ENCODE assay signal across 11 mouse cellular contexts in genomic region chr10:21789847-21790530, GRCm38 (mm10).
DNase-seq lines count a peak whose midpoint lies in the region; TF ChIP-seq lines count a peak whose summit lies in the region.
"Had no signal": no experiment of that assay in that cellular context is flagged by ENCODE, and none has a peak within 500 bp of the region (broad histone marks: within the 10 kb centered on the region; RNA-seq: fewer than 3 reads in every experiment).

No protein-coding gene starts in this region.

- no peaks in the 10 kb centered on the region for H3K36me3 ChIP-seq in C2C12 (ENCODE audit: control insufficient read depth, insufficient read depth)
- no peaks in the 10 kb centered on the region for H3K36me3 ChIP-seq in thymus, adult 2 months (ENCODE audit: control insufficient read depth, insufficient read depth, low read length)

- TF ChIP-seq CTCF in gastrocnemius, adult 2 months (IDR thresholded peaks at IDR 0.05): no peak
- TF ChIP-seq CTCF in C2C12 (IDR thresholded peaks at IDR 0.05; ENCODE audit: control insufficient read depth, insufficient read depth, insufficient read length): no peak
- no peak for TF ChIP-seq CTCF in embryonic fibroblast, embryonic 13.5 days (IDR thresholded peaks at IDR 0.05; ENCODE audit: borderline replicate concordance, insufficient read depth, low read length)
- TF ChIP-seq CTCF in thymus, adult 2 months (IDR thresholded peaks at IDR 0.05; ENCODE audit: borderline replicate concordance, control insufficient read depth, extremely low read depth, insufficient read depth, low read length, poor library complexity): no peak

- H3K79me2 ChIP-seq in C2C12 (ENCODE audit: control insufficient read depth, insufficient read depth): no peaks in the 10 kb centered on the region

- peaks cover 12% of the 10 kb centered on the region for H3K4me1 ChIP-seq in embryonic fibroblast, embryonic 13.5 days (ENCODE audit: control insufficient read depth, insufficient read depth, low read length)
- H3K4me1 ChIP-seq in thymus, adult 2 months (replicated peaks; ENCODE audit: control insufficient read depth, insufficient read depth, low read length): peaks cover 11% of the 10 kb centered on the region

- H3K79me3 ChIP-seq in C2C12 (ENCODE audit: low read depth): no peaks in the 10 kb centered on the region

- H3K27me3 ChIP-seq in C2C12 (ENCODE audit: control insufficient read depth, insufficient read depth, insufficient read length): no peaks in the 10 kb centered on the region
- no peaks in the 10 kb centered on the region for H3K27me3 ChIP-seq in thymus, adult 2 months (ENCODE audit: control insufficient read depth, insufficient read depth, low read length)

- H3ac ChIP-seq in C2C12 (ENCODE audit: control insufficient read depth, insufficient read length, low read depth): no peak overlapping the region

- 86% methylated on average over 17 of the region's 17 CpGs for WGBS in thymus, adult 2 months

- intact Hi-C loops in gastrocnemius, adult 2 months (cut with DNase I): loop anchor here (5.0 kb wide), 1 partner anchor 67 kb away; no protein-coding TSS in a partner anchor

- TF ChIP-seq POLR2A in embryonic fibroblast, embryonic 13.5 days (IDR thresholded peaks at IDR 0.05; ENCODE audit: low read depth, low read length): no peak
- no peak for TF ChIP-seq POLR2A in thymus, adult 2 months (IDR thresholded peaks at IDR 0.05; ENCODE audit: control insufficient read depth, extremely low read depth, insufficient read depth, low read length, poor library complexity)

- peak; percentile 57 for DNase-seq in gastrocnemius, adult 2 months
- no peak for DNase-seq in gastrocnemius, postnatal 4 days (ENCODE audit: low spot score in 2 of 2)
- peak; percentile 17 for DNase-seq in kidney, postnatal 10 days
- no peak for DNase-seq in frontal cortex, postnatal 36 days (ENCODE audit: low spot score in 2 of 2)
- DNase-seq in spleen, adult 12 weeks (ENCODE audit: low spot score): no peak
- DNase-seq in thymus, adult 2 months: no peak
- DNase-seq: heart, postnatal 14 days had no signal

- peak overlapping the region; percentile 45 for H3K4me3 ChIP-seq in gastrocnemius, adult 2 months
- no peak overlapping the region for H3K4me3 ChIP-seq in C2C12 (ENCODE audit: insufficient read depth, poor library complexity, severe bottlenecking)
- H3K4me3 ChIP-seq in embryonic fibroblast, embryonic 13.5 days (ENCODE audit: insufficient read depth, low read length): no peak overlapping the region
- no peak overlapping the region for H3K4me3 ChIP-seq in thymus, adult 2 months (ENCODE audit: control insufficient read depth, insufficient read depth, low read length)
- H3K4me3 ChIP-seq: erythroblast, embryonic 14.5 days had no signal

- H3K27ac ChIP-seq in gastrocnemius, adult 2 months: peak overlapping the region; percentile 80
- peak overlapping the region; percentile 56 for H3K27ac ChIP-seq in embryonic fibroblast, embryonic 13.5 days (ENCODE audit: insufficient read depth, low read length)
- no peak overlapping the region for H3K27ac ChIP-seq in thymus, adult 2 months (ENCODE audit: control insufficient read depth, insufficient read depth, low read length)
- H3K27ac ChIP-seq: liver, embryonic 14.5 days had no signal

TF ChIP-seq in C2C12, 6 proteins besides CTCF, POLR2A, EP300 and RAD21:
- no peak for TF ChIP-seq CEBPB (IDR thresholded peaks at IDR 0.05; ENCODE audit: low read depth)
- TF ChIP-seq FOSL1 (IDR thresholded peaks at IDR 0.05; ENCODE audit: insufficient read depth, low read length, poor library complexity, severe bottlenecking): peak; percentile 65
- TF ChIP-seq USF1 (IDR thresholded peaks at IDR 0.05; ENCODE audit: low read depth): peak; percentile 2
- peak; percentile 65 for TF ChIP-seq MYOD1 (IDR thresholded peaks at IDR 0.05; ENCODE audit: control insufficient read depth, insufficient read length, low read depth)
- TF ChIP-seq MAX (IDR thresholded peaks at IDR 0.05): peak; percentile 80
- no peak for TF ChIP-seq MYOG (IDR thresholded peaks at IDR 0.05; ENCODE audit: control insufficient read depth, extremely low read depth, insufficient read length)

Comparison
In these comparisons a context has a peak if more than half of its experiments do, and no peak if none do; other contexts are left out.
1. DNase-seq: peak in gastrocnemius, adult 2 months (single experiment) and kidney, postnatal 10 days (single experiment); none in gastrocnemius, postnatal 4 days (0 of 2), frontal cortex, postnatal 36 days (0 of 2), spleen, adult 12 weeks (single experiment) and thymus, adult 2 months (single experiment).